In genomic region chr16:62786621-62787331, GRCm38 (mm10) we compare ENCODE assay signal across 1 mouse cellular context.
TF ChIP-seq lines count a peak whose summit lies in the region.

Nsun3 (minus strand) TSS chr16:62786818.

TF ChIP-seq in CH12.LX, 34 proteins besides CTCF, POLR2A, EP300 and RAD21 (continued from another document):
- TF ChIP-seq HCFC1 (IDR thresholded peaks at IDR 0.05; ENCODE audit: low read depth, low read length) (peak; percentile 88), CHD2 (IDR thresholded peaks at IDR 0.05; ENCODE audit: low read length) (peak; percentile 100), MAZ (IDR thresholded peaks at IDR 0.05; ENCODE audit: low read depth, low read length) (0 out of 2 replicates have a peak, but pooled peaks have one; percentile 60)
TF ChIP-seq in CH12.LX: peak in this region for 20.
